Mouse (Mus musculus) lung, adult 18-20 months (tissue): ENCODE measurements at regions not wholly inside any gene's neighbourhood (a gene's known extent, or its start where the extent isn't known, plus 50 kb on each side); places are given as distances from the start of the nearest gene placed in this dataset.

Experiments
- DNase-seq, 2 experiments: peaks; one replicate each; pipeline ENCODE4 v3.0.0; 2022; ENCODE audit warnings: mixed read lengths in 2 of 2

GRCm38 (mm10) chr13:3708896-3709631 is 75.2 kb downstream of the Asb13 start:
- DNase-seq, result no peak
